ENCODE assay signal across 26 mouse cellular contexts in the genomic region with DNA sequence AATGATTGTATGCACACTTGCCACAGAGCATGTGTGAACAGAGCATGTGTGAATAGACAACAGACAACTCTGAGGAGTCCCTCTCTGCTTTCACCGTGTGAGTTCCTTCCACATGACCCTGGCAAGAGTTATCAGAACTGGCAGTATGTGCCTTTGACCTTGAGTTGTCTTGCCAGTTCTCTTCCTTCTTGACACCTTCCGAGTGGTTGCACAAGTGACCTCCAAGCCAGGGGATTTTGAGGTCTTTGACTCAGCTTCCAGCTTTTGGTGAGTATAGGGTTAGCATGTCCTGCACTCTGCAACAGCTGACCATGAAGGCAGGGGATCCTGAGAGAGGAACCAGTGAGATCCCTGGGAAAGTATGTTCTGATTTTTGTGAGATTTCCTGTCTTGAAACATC. TPM values are rescaled to one million over a fixed set of nuclear protein-coding genes. Genes with fewer than 3 reads are reported as not detected.
"Had no signal": no experiment of that assay in that cellular context is flagged by ENCODE, and none has a peak within 500 bp of the region (broad histone marks: within the 10 kb centered on the region; RNA-seq: fewer than 3 reads in every experiment).

No protein-coding gene starts in this region.

- DNase-seq: gastrocnemius, postnatal 10 days; gastrocnemius, postnatal 25 days; heart, adult 18-20 months; heart, postnatal 10 days; heart, postnatal 4 days; kidney, adult 11 months; kidney, adult 2 months; kidney, adult 9 months; kidney, postnatal 14 days; kidney, postnatal 4 days; liver; liver, embryonic 13.5 days; liver, postnatal 0 days had no signal

RNA-seq across cellular contexts. Expression of gene Abca17, which starts 27.6 kb away (rescaled TPM):
- total RNA-seq: gastrocnemius, postnatal 25 days; granulocyte monocyte progenitor cell, adult 5-6 weeks; heart, postnatal 10 days; heart, postnatal 25 days had no signal
- polyA plus RNA-seq: heart, embryonic 10.5 days; heart, embryonic 12.5 days; heart, embryonic 16.5 days; hindbrain, embryonic 10.5 days; intestine, embryonic 14.5 days; intestine, embryonic 16.5 days; kidney, postnatal 0 days; limb, embryonic 10.5 days; limb, embryonic 12.5 days; liver, embryonic 11.5 days; liver, embryonic 13.5 days; liver, embryonic 15.5 days; liver, postnatal 0 days had no signal
